In the genomic region with DNA sequence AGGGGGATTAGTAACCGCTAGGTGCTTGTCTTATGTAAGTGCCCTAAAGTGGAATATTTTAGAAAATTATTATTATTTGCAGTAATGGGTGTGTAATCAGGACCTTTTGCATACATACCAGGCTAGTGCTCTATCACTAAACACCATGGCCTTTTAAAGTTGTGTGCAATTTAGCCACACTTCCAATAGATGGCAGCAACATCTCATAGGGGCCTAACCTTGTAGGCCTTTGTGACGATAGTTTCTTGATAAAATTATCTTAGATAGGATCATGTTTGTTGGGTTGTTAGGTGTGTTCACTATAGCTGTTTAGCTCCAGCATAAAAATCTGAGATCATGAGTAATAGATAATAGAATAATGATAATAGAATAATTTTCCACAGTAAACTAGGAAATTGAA, we compare ENCODE assay signal across 10 mouse cellular contexts. TPM values are rescaled to one million over a fixed set of nuclear protein-coding genes. Genes with fewer than 3 reads are reported as not detected.
DNase-seq lines count a peak whose midpoint lies in the region; ATAC-seq and TF ChIP-seq lines count a peak whose summit lies in the region.
"Had no signal": no experiment of that assay in that cellular context is flagged by ENCODE, and none has a peak within 500 bp of the region (broad histone marks: within the 10 kb centered on the region; RNA-seq: fewer than 3 reads in every experiment).

No protein-coding gene starts in this region.

- intact Hi-C loops in left cerebral cortex, postnatal 36 days (cut with DNase I): loop anchor here (5.0 to 10.0 kb wide), 3 partner anchors 281 to 461 kb away; partner anchors contain the start of genes Dtx4, Gm4952 and Olfr1441
- intact Hi-C loops in heart, postnatal 25 days (cut with DNase I): no loop called here

- H3K79me2 ChIP-seq in MEL (ENCODE audit: control insufficient read depth, insufficient read depth, low read length, poor library complexity): no peaks in the 10 kb centered on the region

- no peaks in the 10 kb centered on the region for H3K36me3 ChIP-seq in MEL (ENCODE audit: control insufficient read depth in 1 of 2, insufficient read depth in 2 of 2, low read length in 2 of 2)
- no peaks in the 10 kb centered on the region for H3K36me3 ChIP-seq in stomach, postnatal 0 days (ENCODE audit: control insufficient read depth, insufficient read depth, low read length)
- H3K36me3 ChIP-seq: embryonic facial prominence, embryonic 12.5 days had no signal

- TF ChIP-seq CTCF in MEL (IDR thresholded peaks at IDR 0.05 in 2 of 3, conservative IDR thresholded peaks at IDR 0.05 in 1 of 3; ENCODE audit: control insufficient read depth in 1 of 3, insufficient read depth in 1 of 3, low read depth in 2 of 3, low read length in 3 of 3, poor library complexity in 1 of 3, severe bottlenecking in 1 of 3): peak in 2 of 3 experiments; percentile 38 to 46; a peak in 4 of 6 replicates
- TF ChIP-seq CTCF in brain, embryonic 14.5 days (IDR thresholded peaks at IDR 0.05; ENCODE audit: borderline replicate concordance, extremely low read depth, insufficient read depth, insufficient read length): peak; percentile 30; the same call in 1 of the 2 replicates
- TF ChIP-seq CTCF in stomach, postnatal 0 days (IDR thresholded peaks at IDR 0.05; ENCODE audit: low read depth): peak; percentile 79

- H3K4me1 ChIP-seq in MEL (ENCODE audit: control insufficient read depth in 1 of 2, insufficient read depth in 2 of 2, low read length in 2 of 2): no peaks in the 10 kb centered on the region
- H3K4me1 ChIP-seq in stomach, postnatal 0 days (replicated peaks; ENCODE audit: control insufficient read depth, insufficient read depth): no peaks in the 10 kb centered on the region
- H3K4me1 ChIP-seq: embryonic facial prominence, embryonic 12.5 days had no signal

- peak; percentile 15 for DNase-seq in left cerebral cortex, adult 11 months (ENCODE audit: low spot score)
- DNase-seq in left cerebral cortex, postnatal 36 days (ENCODE audit: low spot score in 2 of 2): no peak
- DNase-seq in MEL (ENCODE audit: low read depth, low spot score): peak; percentile 16
- DNase-seq in brain, embryonic 14.5 days (ENCODE audit: low read depth): peak; percentile 18
- DNase-seq in layer of hippocampus, adult 18-20 months (ENCODE audit: low spot score in 2 of 2): peak; percentile 18 to 74
- no peak for DNase-seq in stomach, postnatal 0 days (ENCODE audit: low spot score)
- DNase-seq in heart, postnatal 25 days (ENCODE audit: low spot score): no peak

- 24% methylated on average over 2 of the region's 2 CpGs for WGBS in stomach, postnatal 0 days

- peak; percentile 32; the same call in 1 of the 2 replicates for ATAC-seq in stomach, postnatal 0 days (ENCODE audit: low FRiP score, low TSS enrichment)

- H3K4me2 ChIP-seq in stomach, postnatal 0 days (replicated peaks; ENCODE audit: low read depth): no peak overlapping the region
- H3K4me2 ChIP-seq: embryonic facial prominence, embryonic 12.5 days had no signal

- no peaks in the 10 kb centered on the region for H3K27me3 ChIP-seq in MEL (ENCODE audit: control insufficient read depth in 1 of 2, insufficient read depth in 2 of 2, low read length in 2 of 2)
- H3K27me3 ChIP-seq in stomach, postnatal 0 days (ENCODE audit: control insufficient read depth, insufficient read depth, low read length): no peaks in the 10 kb centered on the region
- H3K27me3 ChIP-seq: embryonic facial prominence, embryonic 12.5 days had no signal

- no peak overlapping the region for H3K27ac ChIP-seq in MEL (ENCODE audit: control insufficient read depth, low read depth, low read length)
- no peak overlapping the region for H3K27ac ChIP-seq in stomach, postnatal 0 days (replicated peaks)
- H3K27ac ChIP-seq: embryonic facial prominence, embryonic 12.5 days had no signal

- no peaks in the 10 kb centered on the region for H3K9me3 ChIP-seq in MEL (replicated peaks; ENCODE audit: insufficient read depth, low read length)
- H3K9me3 ChIP-seq in stomach, postnatal 0 days (ENCODE audit: control insufficient read depth, low read length): no peaks in the 10 kb centered on the region
- H3K9me3 ChIP-seq: embryonic facial prominence, embryonic 12.5 days had no signal

- no peak overlapping the region for H3K9ac ChIP-seq in MEL (ENCODE audit: control insufficient read depth, low read depth, low read length, poor library complexity, severe bottlenecking)
- no peak overlapping the region for H3K9ac ChIP-seq in stomach, postnatal 0 days (ENCODE audit: low read length)
- H3K9ac ChIP-seq: embryonic facial prominence, embryonic 12.5 days had no signal

- H3K4me3 ChIP-seq in MEL (ENCODE audit: control insufficient read depth in 1 of 2, insufficient read depth in 1 of 2, low read depth in 2 of 2, low read length in 2 of 2): no peak overlapping the region
- H3K4me3 ChIP-seq in stomach, postnatal 0 days (ENCODE audit: low read depth, low read length): no peak overlapping the region
- H3K4me3 ChIP-seq: embryonic facial prominence, embryonic 12.5 days had no signal

- TF ChIP-seq EP300 in MEL (IDR thresholded peaks at IDR 0.05; ENCODE audit: low read depth in 1 of 2, low read length in 2 of 2): no peak
- TF ChIP-seq EP300 in stomach, postnatal 0 days (optimal IDR thresholded peaks at IDR 0.05): no peak

- TF ChIP-seq POLR2A in MEL (IDR thresholded peaks at IDR 0.05; ENCODE audit: control insufficient read depth in 1 of 2, insufficient read depth in 1 of 2, low read depth in 1 of 2, low read length in 2 of 2, poor library complexity in 1 of 2): no peak
- TF ChIP-seq POLR2A in brain, embryonic 14.5 days (IDR thresholded peaks at IDR 0.05; ENCODE audit: borderline replicate concordance, extremely low read depth, insufficient read depth, insufficient read length, poor library complexity, severe bottlenecking): no peak

- TF ChIP-seq RAD21 in MEL (IDR thresholded peaks at IDR 0.05; ENCODE audit: low read depth, low read length): peak; percentile 45

TF ChIP-seq in MEL, 35 proteins besides CTCF, POLR2A, EP300 and RAD21:
- TF ChIP-seq SMC3 (IDR thresholded peaks at IDR 0.05; ENCODE audit: low read depth, low read length) (peak; percentile 18), MXI1 (IDR thresholded peaks at IDR 0.05; ENCODE audit: low read depth, low read length) (no peak)
TF ChIP-seq in MEL: peak in this region for 1.

RNA-seq across cellular contexts. Expression of gene Olfr76, which starts 11.3 kb away (rescaled TPM):
- total RNA-seq in left cerebral cortex, postnatal 36 days (2021): not detected
- total RNA-seq in MEL (2012; rRNA removed): not detected in 2 replicates
- under 1 TPM in 1 of 2 experiments, not detected in 1; 0.03 TPM for polyA plus RNA-seq in MEL (2012; ENCODE audit: insufficient read depth in 1 of 2, insufficient read length in 2 of 2, low read depth in 1 of 2, low replicate concordance in 2 of 2, missing spikeins in 1 of 2)
- not detected in 2 replicates for polyA plus RNA-seq in brain, embryonic 14.5 days (2012; rRNA removed)
- total RNA-seq in layer of hippocampus, adult 18-20 months (2021): not detected
- not detected in 2 replicates for polyA plus RNA-seq in stomach, postnatal 0 days (2015; fragmentation: Nextera tagmentation; extraction: Ambion mirVana)
- not detected for total RNA-seq in heart, postnatal 25 days (2021)
- total RNA-seq: left cerebral cortex, postnatal 10 days had no signal
- polyA plus RNA-seq: embryonic facial prominence, embryonic 12.5 days; spleen, adult 2 months had no signal

RNA-seq across cellular contexts. Expression of gene Olfr1428, which starts 18.6 kb away (rescaled TPM):
- not detected for total RNA-seq in left cerebral cortex, postnatal 36 days (2021)
- not detected in 2 replicates for total RNA-seq in MEL (2012; rRNA removed)
- polyA plus RNA-seq in MEL (2012; ENCODE audit: insufficient read depth in 1 of 2, insufficient read length in 2 of 2, low read depth in 1 of 2, low replicate concordance in 2 of 2, missing spikeins in 1 of 2): not detected
- not detected in 2 replicates for polyA plus RNA-seq in brain, embryonic 14.5 days (2012; rRNA removed)
- total RNA-seq in layer of hippocampus, adult 18-20 months (2021): not detected
- polyA plus RNA-seq in stomach, postnatal 0 days (2015; fragmentation: Nextera tagmentation; extraction: Ambion mirVana): not detected in 2 replicates
- not detected for total RNA-seq in heart, postnatal 25 days (2021)
- total RNA-seq: left cerebral cortex, postnatal 10 days had no signal
- polyA plus RNA-seq: embryonic facial prominence, embryonic 12.5 days; spleen, adult 2 months had no signal

RNA-seq across cellular contexts. Expression of gene Olfr1427, which starts 31.2 kb away (rescaled TPM):
- total RNA-seq in left cerebral cortex, postnatal 36 days (2021): not detected
- not detected in 2 replicates for total RNA-seq in MEL (2012; rRNA removed)
- not detected for polyA plus RNA-seq in MEL (2012; ENCODE audit: insufficient read depth in 1 of 2, insufficient read length in 2 of 2, low read depth in 1 of 2, low replicate concordance in 2 of 2, missing spikeins in 1 of 2)
- polyA plus RNA-seq in brain, embryonic 14.5 days (2012; rRNA removed): not detected in 2 replicates
- total RNA-seq in layer of hippocampus, adult 18-20 months (2021): not detected
- polyA plus RNA-seq in stomach, postnatal 0 days (2015; fragmentation: Nextera tagmentation; extraction: Ambion mirVana): not detected in 2 replicates
- total RNA-seq in heart, postnatal 25 days (2021): not detected
- total RNA-seq: left cerebral cortex, postnatal 10 days had no signal
- polyA plus RNA-seq: embryonic facial prominence, embryonic 12.5 days; spleen, adult 2 months had no signal

RNA-seq across cellular contexts. Expression of gene Olfr1555-ps1, which starts 35.6 kb away (rescaled TPM):
- not detected for total RNA-seq in left cerebral cortex, postnatal 36 days (2021)
- total RNA-seq in MEL (2012; rRNA removed): not detected in 2 replicates
- not detected for polyA plus RNA-seq in MEL (2012; ENCODE audit: insufficient read depth in 1 of 2, insufficient read length in 2 of 2, low read depth in 1 of 2, low replicate concordance in 2 of 2, missing spikeins in 1 of 2)
- polyA plus RNA-seq in brain, embryonic 14.5 days (2012; rRNA removed): not detected in 2 replicates
- total RNA-seq in layer of hippocampus, adult 18-20 months (2021): not detected
- not detected in 2 replicates for polyA plus RNA-seq in stomach, postnatal 0 days (2015; fragmentation: Nextera tagmentation; extraction: Ambion mirVana)
- not detected for total RNA-seq in heart, postnatal 25 days (2021)
- total RNA-seq: left cerebral cortex, postnatal 10 days had no signal
- polyA plus RNA-seq: embryonic facial prominence, embryonic 12.5 days; spleen, adult 2 months had no signal

RNA-seq across cellular contexts. Expression of gene Olfr1426, which starts 42.5 kb away (rescaled TPM):
- not detected for total RNA-seq in left cerebral cortex, postnatal 36 days (2021)
- total RNA-seq in MEL (2012; rRNA removed): not detected in 2 replicates
- not detected for polyA plus RNA-seq in MEL (2012; ENCODE audit: insufficient read depth in 1 of 2, insufficient read length in 2 of 2, low read depth in 1 of 2, low replicate concordance in 2 of 2, missing spikeins in 1 of 2)
- not detected in 2 replicates for polyA plus RNA-seq in brain, embryonic 14.5 days (2012; rRNA removed)
- not detected for total RNA-seq in layer of hippocampus, adult 18-20 months (2021)
- not detected in 2 replicates for polyA plus RNA-seq in stomach, postnatal 0 days (2015; fragmentation: Nextera tagmentation; extraction: Ambion mirVana)
- total RNA-seq in heart, postnatal 25 days (2021): not detected
- total RNA-seq: left cerebral cortex, postnatal 10 days had no signal
- polyA plus RNA-seq: embryonic facial prominence, embryonic 12.5 days; spleen, adult 2 months had no signal

Comparison
In these comparisons a context has a peak if more than half of its experiments do, and no peak if none do; other contexts are left out.
1. DNase-seq: peak in left cerebral cortex, adult 11 months (single experiment), MEL (single experiment), brain, embryonic 14.5 days (single experiment) and layer of hippocampus, adult 18-20 months (2 of 2); none in left cerebral cortex, postnatal 36 days (0 of 2), stomach, postnatal 0 days (single experiment) and heart, postnatal 25 days (single experiment).
2. Peak in every context shown above with its lines, with median percentiles within 50 percentile points of each other: CTCF ChIP-seq.